Mouse (Mus musculus) spleen, adult 2 months (tissue): ENCODE measurements around the gene Vmn2r81.

Source experiments
- CTCF ChIP-seq: fragments of 200-500 bp; IDR thresholded peaks from 2 replicates; pipeline ENCODE4 v1.5.1; 2011; ENCODE audit warnings: mild to moderate bottlenecking, inconsistent platforms; ENCODE audit not compliant: insufficient read depth, insufficient read length, insufficient replicate concordance; ENCODE audit errors: extremely low read depth
- POLR2A ChIP-seq: fragments of 200-500 bp; IDR thresholded peaks from 2 replicates; pipeline ENCODE4 v1.6.1; 2011; ENCODE audit warnings: low read depth, low read length, inconsistent platforms

DNA sequence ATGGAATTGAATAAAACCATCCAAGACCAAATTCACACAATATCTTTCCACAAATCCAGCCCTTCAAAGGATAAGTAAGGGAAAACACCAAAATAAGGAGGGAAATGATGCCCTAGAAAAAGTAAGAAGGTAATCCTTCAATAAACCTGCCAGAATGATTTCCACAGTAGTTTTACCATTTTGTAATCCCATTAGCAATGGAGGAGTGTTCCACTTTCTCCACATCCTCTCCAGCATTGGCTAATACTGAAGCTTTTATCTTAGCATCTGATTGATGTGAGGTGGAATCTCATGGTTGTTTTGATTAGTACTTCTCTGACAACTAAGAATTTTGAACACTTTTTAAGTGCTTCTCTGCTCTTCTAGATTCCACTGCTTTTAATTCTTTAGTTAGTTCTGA lies 25.9 kb upstream of the Vmn2r81 start:
- TF ChIP-seq POLR2A: no peak
- no peak for TF ChIP-seq CTCF
